Comparison of ENCODE assay signal across 9 mouse cellular contexts in genomic region chr5:36593176-36593575, GRCm38 (mm10). TPM values are rescaled to one million over a fixed set of nuclear protein-coding genes. Genes with fewer than 3 reads are reported as not detected.
DNase-seq lines count a peak whose midpoint lies in the region; ATAC-seq and TF ChIP-seq lines count a peak whose summit lies in the region.
"Had no signal": no experiment of that assay in that cellular context is flagged by ENCODE, and none has a peak within 500 bp of the region (broad histone marks: within the 10 kb centered on the region; RNA-seq: fewer than 3 reads in every experiment).

Gene Tbc1d14, minus strand, starts transcription at chr5:36593276.

- H3K4me1 ChIP-seq in ES-Bruce4 (ENCODE audit: control insufficient read depth, insufficient read depth, low read length), result no peaks in the 10 kb centered on the region
- H3K4me1 ChIP-seq in forebrain, embryonic 11.5 days (replicated peaks; ENCODE audit: control insufficient read depth, insufficient read depth, low read length), result no peaks in the 10 kb centered on the region
- no peaks in the 10 kb centered on the region for H3K4me1 ChIP-seq in hindbrain, embryonic 11.5 days (replicated peaks; ENCODE audit: control insufficient read depth, insufficient read depth, low read length)

- no peak within 1 kb of the TSS for H3K4me2 ChIP-seq in forebrain, embryonic 11.5 days (ENCODE audit: low read depth, low read length, severe bottlenecking)
- no peak within 1 kb of the TSS for H3K4me2 ChIP-seq in hindbrain, embryonic 11.5 days (replicated peaks; ENCODE audit: low read depth, low read length)
- H3K4me2 ChIP-seq: liver, embryonic 15.5 days had no signal

- no peak for ATAC-seq in forebrain, embryonic 11.5 days (replicated peaks; ENCODE audit: low FRiP score)
- ATAC-seq in hindbrain, embryonic 11.5 days (ENCODE audit: low FRiP score), result no peak
- ATAC-seq in megakaryocyte, adult 5-6 weeks (ENCODE audit: poor library complexity, severe bottlenecking), result no peak

- H3K27ac ChIP-seq in ES-Bruce4 (ENCODE audit: insufficient read depth, low read length), result no peak within 1 kb of the TSS
- H3K27ac ChIP-seq in forebrain, embryonic 11.5 days (ENCODE audit: low read depth, low read length), result no peak within 1 kb of the TSS
- H3K27ac ChIP-seq in hindbrain, embryonic 11.5 days (ENCODE audit: low read depth, low read length), result no peak within 1 kb of the TSS
- H3K27ac ChIP-seq: liver, embryonic 15.5 days had no signal

- WGBS in forebrain, embryonic 11.5 days, result 82% methylated on average over 5 of the region's 5 CpGs
- WGBS in hindbrain, embryonic 11.5 days, result 86% methylated on average over 5 of the region's 5 CpGs

- TF ChIP-seq CTCF in ES-Bruce4 (IDR thresholded peaks at IDR 0.05; ENCODE audit: low read depth, low read length), result no peak

- DNase-seq in heart, adult 18-20 months, result no peak
- no peak for DNase-seq in heart, adult 11 months
- DNase-seq in forebrain, embryonic 11.5 days (ENCODE audit: low spot score), result no peak
- DNase-seq in hindbrain, embryonic 11.5 days (ENCODE audit: low spot score), result no peak
- DNase-seq in spleen, adult 12 weeks (ENCODE audit: low spot score), result no peak
- no peak for DNase-seq in cerebellum, adult 8-10 months

- no peaks in the 10 kb centered on the region for H3K27me3 ChIP-seq in ES-Bruce4 (ENCODE audit: control insufficient read depth, insufficient read depth, low read length, poor library complexity, severe bottlenecking)
- H3K27me3 ChIP-seq in forebrain, embryonic 11.5 days (ENCODE audit: control insufficient read depth, insufficient read depth, low read length), result no peaks in the 10 kb centered on the region
- no peaks in the 10 kb centered on the region for H3K27me3 ChIP-seq in hindbrain, embryonic 11.5 days (ENCODE audit: control insufficient read depth, insufficient read depth, low read length)

- no peaks in the 10 kb centered on the region for H3K9me3 ChIP-seq in ES-Bruce4 (replicated peaks; ENCODE audit: control insufficient read depth, insufficient read depth, low read length, poor library complexity, severe bottlenecking)
- H3K9me3 ChIP-seq in forebrain, embryonic 11.5 days (ENCODE audit: control insufficient read depth, low read length), result no peaks in the 10 kb centered on the region
- H3K9me3 ChIP-seq in hindbrain, embryonic 11.5 days (ENCODE audit: control insufficient read depth, low read length), result no peaks in the 10 kb centered on the region
- H3K9me3 ChIP-seq: liver, embryonic 15.5 days had no signal

- peak within 1 kb of the TSS; percentile 41 for H3K4me3 ChIP-seq in ES-Bruce4 (ENCODE audit: low read depth, low read length)
- no peak within 1 kb of the TSS for H3K4me3 ChIP-seq in forebrain, embryonic 11.5 days (ENCODE audit: low read depth, low read length)
- H3K4me3 ChIP-seq in hindbrain, embryonic 11.5 days (ENCODE audit: low read depth, low read length), result no peak within 1 kb of the TSS
- H3K4me3 ChIP-seq: liver, embryonic 15.5 days had no signal

- H3K9ac ChIP-seq in ES-Bruce4 (ENCODE audit: low read depth, poor library complexity, severe bottlenecking), result no peak within 1 kb of the TSS
- H3K9ac ChIP-seq in forebrain, embryonic 11.5 days (ENCODE audit: low read length), result no peak within 1 kb of the TSS
- no peak within 1 kb of the TSS for H3K9ac ChIP-seq in hindbrain, embryonic 11.5 days (ENCODE audit: low read depth, low read length)
- H3K9ac ChIP-seq: liver, embryonic 15.5 days had no signal

- no peaks in the 10 kb centered on the region for H3K36me3 ChIP-seq in ES-Bruce4 (ENCODE audit: control insufficient read depth, insufficient read depth, low read length, poor library complexity, severe bottlenecking)
- no peaks in the 10 kb centered on the region for H3K36me3 ChIP-seq in forebrain, embryonic 11.5 days (ENCODE audit: control insufficient read depth, insufficient read depth, low read length)
- H3K36me3 ChIP-seq in hindbrain, embryonic 11.5 days (ENCODE audit: control insufficient read depth, insufficient read depth, low read length), result no peaks in the 10 kb centered on the region
- H3K36me3 ChIP-seq: liver, embryonic 15.5 days had no signal

- no peak for TF ChIP-seq EP300 in ES-Bruce4 (IDR thresholded peaks at IDR 0.05; ENCODE audit: insufficient read depth, low read depth, low read length)

- no peak for TF ChIP-seq POLR2A in ES-Bruce4 (IDR thresholded peaks at IDR 0.05; ENCODE audit: insufficient read depth, low read length)

RNA-seq across cellular contexts. Expression of gene Tbc1d14, which starts in this region (rescaled TPM):
- 10 to 100 TPM; 13.4 to 14.6 TPM for total RNA-seq in heart, adult 18-20 months (2021)
- 28.8 and 31.7 TPM in 2 replicates for polyA plus RNA-seq in ES-Bruce4 (2011; ENCODE audit: insufficient read depth, insufficient read length, low read depth, missing spikeins)
- polyA plus RNA-seq in forebrain, embryonic 11.5 days (2014; fragmentation: Nextera tagmentation; extraction: Ambion mirVana), result 48.3 and 50.8 TPM in 2 replicates
- 38.3 and 41.4 TPM in 2 replicates for polyA plus RNA-seq in hindbrain, embryonic 11.5 days (2014; fragmentation: Nextera tagmentation; extraction: Ambion mirVana)
- 22.3 and 25.5 TPM in 2 replicates for total RNA-seq in megakaryocyte, adult 5-6 weeks (2015)
- 11.2 and 16.2 TPM in 2 replicates for total RNA-seq in megakaryocyte, adult 5-6 weeks (2017)
